Mouse (Mus musculus) forebrain, embryonic 10.5 days (tissue): ENCODE measurements around the gene Mslnl. TPM values are rescaled to one million over a fixed set of nuclear protein-coding genes. Genes with fewer than 3 reads are reported as not detected.

Source experiments
- DNase-seq: peaks from one replicate; pipeline ENCODE4 v3.0.0-alpha.2; 2017; ENCODE audit warnings: low spot score; ENCODE audit errors: extremely low spot score
- H3K27ac ChIP-seq: fragments of 300-500 bp; sonication (generic); 2 replicates; pipeline ENCODE4 v1.5.1; 2016; ENCODE audit warnings: mild to moderate bottlenecking
- H3K27me3 ChIP-seq: fragments of 300-500 bp; sonication (generic); 2 replicates; pipeline ENCODE4 v1.6.1; 2016; ENCODE audit warnings: mild to moderate bottlenecking; ENCODE audit not compliant: poor library complexity, severe bottlenecking
- H3K36me3 ChIP-seq: fragments of 300-500 bp; sonication (generic); replicated peaks from 2 replicates; pipeline ENCODE4 v1.6.1; 2016; ENCODE audit warnings: mild to moderate bottlenecking, moderate library complexity
- H3K4me1 ChIP-seq: fragments of 300-500 bp; sonication (generic); 2 replicates; pipeline ENCODE4 v1.6.1; 2016
- H3K4me3 ChIP-seq: fragments of 300-500 bp; sonication (generic); 2 replicates; pipeline ENCODE4 v1.5.1; 2016; ENCODE audit warnings: mild to moderate bottlenecking, moderate library complexity
- H3K9me3 ChIP-seq: fragments of 300-500 bp; sonication (generic); 2 replicates; pipeline ENCODE4 v1.6.1; 2016; ENCODE audit warnings: mild to moderate bottlenecking, moderate library complexity
- WGBS: fragments of 180-500 bp; shearing (Covaris S2); methylation state at CpG from one replicate; pipeline ENCODE4 v1.1.7; 2016; 5-methylcytosine and 5-hydroxymethylcytosine counted together
- polyA plus RNA-seq: library from polyadenylated mRNA; unstranded; fragments of >200 nt; fragmentation: Nextera tagmentation; extraction: Ambion mirVana; gene quantifications from 2 replicates; pipeline ENCODE4 v1.2.1, GENCODE M21; 2016

The Mslnl gene
- not detected in 2 replicates for polyA plus RNA-seq

GRCm38 (mm10) chr17:25735745-25736144 is at the start of gene Mslnl:
Gene Mslnl (plus strand): TSS chr17:25736042.
- no peaks in the 10 kb centered on the region for H3K9me3 ChIP-seq
- H3K4me1 ChIP-seq = peaks cover 4% of the 10 kb centered on the region
- no peaks in the 10 kb centered on the region for H3K27me3 ChIP-seq
- peaks cover 5% of the 10 kb centered on the region for H3K36me3 ChIP-seq
- H3K4me3 ChIP-seq = no peak within 1 kb of the TSS
- no peak for DNase-seq
- H3K27ac ChIP-seq = no peak within 1 kb of the TSS
- WGBS = 83% methylated on average over 3 of the region's 3 CpGs

DNA sequence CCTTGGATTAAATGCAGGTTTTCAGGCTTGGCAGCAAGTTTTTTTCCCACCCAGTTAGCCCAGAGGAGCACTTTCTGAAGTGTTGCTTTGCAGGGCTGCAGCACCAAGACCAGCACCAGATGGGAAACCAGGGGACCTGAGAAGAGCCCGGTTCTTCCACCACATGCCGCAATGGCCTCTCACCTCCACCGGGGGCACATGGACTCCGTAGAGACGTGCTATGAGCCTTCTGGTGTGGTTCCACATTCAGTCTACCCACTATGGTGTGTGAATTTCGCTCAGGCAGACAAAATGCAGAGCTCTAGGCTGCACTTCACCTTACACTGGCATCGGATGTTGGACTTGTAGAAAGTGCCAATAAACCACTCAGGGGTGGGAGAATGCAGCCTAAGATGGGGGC is 49.5 kb upstream of the Mslnl start:
- Histone ChIP-seq H3K4me1 (peaks cover 19% of the 10 kb centered on the region), H3K27ac (no peak overlapping the region), H3K36me3 (no peaks in the 10 kb centered on the region), H3K4me3 (no peak overlapping the region), H3K27me3 (peaks cover 14% of the 10 kb centered on the region), H3K9me3 (no peaks in the 10 kb centered on the region)
- DNase-seq = peak; percentile 40
- 51% methylated on average over 7 of the region's 7 CpGs for WGBS

DNA sequence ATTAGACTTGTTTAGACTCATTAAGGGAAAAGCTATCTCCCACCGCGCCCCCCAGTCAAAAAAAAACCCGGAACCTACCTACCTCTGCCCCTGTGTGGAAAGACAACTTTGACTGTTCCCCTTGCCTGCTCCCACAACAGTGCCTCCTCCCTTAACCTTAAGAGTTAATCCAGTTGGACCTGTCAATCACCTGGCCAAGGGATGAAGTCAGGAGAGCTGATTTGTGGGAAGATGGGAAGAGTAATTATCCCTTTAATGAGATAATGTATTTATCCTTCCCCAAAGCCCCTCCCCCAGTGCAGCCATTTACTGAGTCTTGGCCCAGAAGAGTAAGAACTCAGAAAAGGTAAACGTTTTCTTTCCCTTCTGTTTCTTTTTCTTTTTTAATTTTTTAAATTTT is 46.9 kb upstream of the Mslnl start:
- WGBS = 79% methylated on average over 4 of the region's 4 CpGs
- Histone ChIP-seq H3K9me3 (no peaks in the 10 kb centered on the region), H3K36me3 (no peaks in the 10 kb centered on the region), H3K27me3 (peaks cover 12% of the 10 kb centered on the region), H3K4me1 (peaks cover 19% of the 10 kb centered on the region), H3K27ac (no peak overlapping the region), H3K4me3 (no peak overlapping the region)
- DNase-seq = no peak

GRCm38 (mm10) chr17:25696263-25696662 is 39.6 kb upstream of the Mslnl start:
- H3K36me3 ChIP-seq = no peaks in the 10 kb centered on the region
- no peak for DNase-seq
- no peaks in the 10 kb centered on the region for H3K27me3 ChIP-seq
- peaks cover 7% of the 10 kb centered on the region for H3K4me1 ChIP-seq
- WGBS = 44% methylated on average over 1 of the region's 1 CpGs
- H3K9me3 ChIP-seq = no peaks in the 10 kb centered on the region
- H3K27ac ChIP-seq = peak overlapping the region; percentile 27
- no peak overlapping the region for H3K4me3 ChIP-seq

DNA sequence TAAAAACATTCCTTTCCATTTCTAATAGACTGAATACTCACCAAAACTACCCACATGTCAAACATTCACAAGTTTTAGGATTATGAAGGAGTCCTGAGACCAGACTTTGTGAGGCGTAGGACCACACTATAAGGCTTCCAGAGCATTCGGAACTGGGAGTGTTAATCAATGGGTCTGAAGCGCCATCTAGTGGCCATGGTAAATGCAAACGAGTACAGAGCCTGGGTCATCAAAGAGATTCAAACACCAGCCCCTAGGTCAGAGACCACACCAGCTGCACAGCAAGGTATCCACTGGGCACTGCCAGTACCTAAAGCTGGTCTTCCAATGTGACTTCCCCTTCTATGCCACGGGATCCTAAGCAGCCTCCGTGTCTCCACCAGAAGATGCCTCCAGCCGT is 37.4 kb upstream of the Mslnl start:
- 15% methylated on average over 7 of the region's 7 CpGs for WGBS
- no peaks in the 10 kb centered on the region for H3K36me3 ChIP-seq
- H3K9me3 ChIP-seq = no peaks in the 10 kb centered on the region
- peaks cover 7% of the 10 kb centered on the region for H3K4me1 ChIP-seq
- no peaks in the 10 kb centered on the region for H3K27me3 ChIP-seq
- no peak overlapping the region for H3K4me3 ChIP-seq
- peak; percentile 78 for DNase-seq
- H3K27ac ChIP-seq = no peak overlapping the region

DNA sequence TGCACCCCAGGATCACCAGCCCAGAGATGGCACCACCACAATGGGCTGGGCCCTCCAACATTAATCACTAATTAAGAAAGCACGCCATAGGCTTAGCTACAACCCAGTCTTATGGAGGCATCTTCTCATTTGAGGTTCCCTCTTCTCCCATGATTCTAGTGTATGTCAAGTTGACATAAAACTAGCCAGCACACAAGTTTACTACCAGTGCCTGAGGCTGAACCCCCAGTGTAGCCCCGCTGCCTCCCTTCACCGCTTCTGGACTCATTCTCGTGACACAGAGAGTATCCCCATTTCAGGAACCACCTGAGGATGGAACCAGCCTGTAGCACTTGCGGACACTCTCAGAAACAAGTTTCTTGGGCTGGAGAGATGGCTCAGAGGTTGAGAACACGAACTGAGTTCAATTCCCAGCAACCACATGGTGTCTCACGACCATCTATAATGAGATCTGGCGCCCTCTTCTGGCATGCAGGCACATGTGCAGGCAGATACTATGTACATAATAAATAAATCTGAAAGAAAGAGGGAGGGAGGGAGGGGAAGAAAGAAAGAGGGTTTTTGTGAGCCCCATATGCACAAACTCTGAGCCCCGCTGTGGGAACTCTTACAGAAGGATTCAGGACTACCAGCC is 34.9 kb upstream of the Mslnl start:
- no peak overlapping the region for H3K27ac ChIP-seq
- H3K4me1 ChIP-seq = peaks cover 7% of the 10 kb centered on the region
- no peaks in the 10 kb centered on the region for H3K36me3 ChIP-seq
- DNase-seq = no peak
- WGBS = 56% methylated on average over 9 of the region's 9 CpGs
- H3K4me3 ChIP-seq = no peak overlapping the region
- H3K27me3 ChIP-seq = no peaks in the 10 kb centered on the region
- H3K9me3 ChIP-seq = no peaks in the 10 kb centered on the region

DNA sequence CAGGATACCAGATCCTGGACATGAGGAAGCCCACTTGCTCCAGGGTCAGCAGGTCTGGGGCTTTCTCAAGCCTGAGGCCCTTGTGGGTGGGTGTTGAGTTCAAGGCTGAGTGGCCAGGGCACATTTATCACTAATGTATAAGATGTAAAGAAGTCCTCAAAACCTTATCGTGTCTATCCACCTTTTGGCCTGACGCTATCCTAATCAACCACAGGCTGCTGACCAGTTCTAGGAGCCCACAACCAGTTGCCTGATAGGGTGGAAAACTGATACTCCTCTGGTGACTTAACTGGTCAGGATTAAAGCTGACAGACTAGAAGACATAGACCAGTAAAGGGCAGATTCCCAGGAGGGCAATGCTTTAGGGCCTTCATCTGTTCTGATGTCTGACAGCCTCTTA is 25.8 kb upstream of the Mslnl start:
- no peaks in the 10 kb centered on the region; the same call in 1 of the 2 replicates for H3K9me3 ChIP-seq
- 94% methylated on average over 2 of the region's 2 CpGs for WGBS
- no peaks in the 10 kb centered on the region for H3K4me1 ChIP-seq
- H3K27me3 ChIP-seq = no peaks in the 10 kb centered on the region
- no peak overlapping the region for H3K4me3 ChIP-seq
- DNase-seq = no peak
- no peak overlapping the region for H3K27ac ChIP-seq
- H3K36me3 ChIP-seq = no peaks in the 10 kb centered on the region

GRCm38 (mm10) chr17:25711136-25711535 is 24.7 kb upstream of the Mslnl start:
- Histone ChIP-seq H3K27ac (no peak overlapping the region), H3K36me3 (no peaks in the 10 kb centered on the region), H3K4me3 (no peak overlapping the region), H3K4me1 (peaks cover 7% of the 10 kb centered on the region), H3K9me3 (no peaks in the 10 kb centered on the region; the same call in 1 of the 2 replicates), H3K27me3 (peaks cover 10% of the 10 kb centered on the region)
- DNase-seq = no peak
- 88% methylated on average over 4 of the region's 4 CpGs for WGBS

DNA sequence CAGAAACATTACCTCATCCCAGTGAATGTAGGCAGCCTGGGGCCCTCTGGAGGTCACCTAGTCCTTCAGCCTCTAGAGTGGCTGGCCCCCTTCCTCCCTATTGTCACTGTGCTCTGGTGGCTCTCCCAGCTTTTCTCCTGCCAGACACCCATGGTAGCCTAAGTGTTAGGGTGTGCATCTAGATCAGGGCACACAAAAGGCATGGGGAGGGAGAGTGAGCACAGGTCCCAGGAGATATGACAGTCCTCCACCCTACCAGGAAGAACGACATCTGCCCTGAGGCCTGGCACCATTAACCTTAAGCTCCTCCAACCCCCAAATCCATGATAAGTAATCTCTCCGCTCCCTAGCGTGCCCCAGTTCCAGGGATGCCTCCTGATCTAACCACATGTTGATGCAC is 20.2 kb upstream of the Mslnl start:
- Histone ChIP-seq H3K36me3 (peaks cover 24% of the 10 kb centered on the region), H3K27ac (no peak overlapping the region), H3K27me3 (peaks cover 43% of the 10 kb centered on the region), H3K9me3 (no peaks in the 10 kb centered on the region), H3K4me1 (peaks cover 30% of the 10 kb centered on the region), H3K4me3 (0 out of 2 replicates have a peak overlapping the region, but pooled peaks have one; percentile 5)
- WGBS = 58% methylated on average over 3 of the region's 3 CpGs
- no peak for DNase-seq

DNA sequence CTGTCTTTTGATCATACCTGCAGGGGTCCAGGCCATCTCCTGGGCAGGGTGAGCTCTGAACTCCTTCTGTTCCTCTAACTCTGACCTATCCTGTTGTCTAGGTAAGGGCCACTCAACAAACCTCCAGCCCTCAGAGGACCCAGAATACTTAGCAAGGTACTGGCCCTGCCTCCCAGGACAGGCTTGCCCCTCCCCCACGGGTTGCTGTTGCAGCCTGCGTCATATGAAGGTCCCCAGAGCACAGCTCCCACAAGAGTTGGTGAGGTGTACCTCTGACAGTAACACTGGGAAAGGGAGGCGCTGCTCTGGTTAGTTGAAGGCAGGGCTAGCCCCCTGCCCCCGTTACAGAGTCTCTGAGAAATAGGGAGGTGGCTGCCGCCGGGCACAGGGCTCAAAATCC is 19.7 kb upstream of the Mslnl start:
- 6% methylated on average over 6 of the region's 6 CpGs for WGBS
- no peak overlapping the region for H3K27ac ChIP-seq
- no peak for DNase-seq

GRCm38 (mm10) chr17:25716711-25717637 is 18.9 kb upstream of the Mslnl start, which contains the start of gene Gng13:
Gene Gng13 (plus strand): TSS chr17:25717171.
- peak; percentile 35 for DNase-seq
- WGBS = 2% methylated on average over 45 of the region's 45 CpGs
- H3K9me3 ChIP-seq = no peaks in the 10 kb centered on the region
- H3K27me3 ChIP-seq = peaks cover 43% of the 10 kb centered on the region
- H3K27ac ChIP-seq = peak within 1 kb of the TSS; percentile 1
- peak within 1 kb of the TSS; percentile 52 for H3K4me3 ChIP-seq
- H3K36me3 ChIP-seq = peaks cover 38% of the 10 kb centered on the region
- peaks cover 30% of the 10 kb centered on the region for H3K4me1 ChIP-seq

More for the DNA sequence above, 19.7 kb upstream of the Mslnl start:
- Histone ChIP-seq H3K4me1 (peaks cover 30% of the 10 kb centered on the region), H3K27me3 (peaks cover 43% of the 10 kb centered on the region), H3K36me3 (peaks cover 29% of the 10 kb centered on the region), H3K4me3 (0 out of 2 replicates have a peak overlapping the region, but pooled peaks have one; percentile 5), H3K9me3 (no peaks in the 10 kb centered on the region)

DNA sequence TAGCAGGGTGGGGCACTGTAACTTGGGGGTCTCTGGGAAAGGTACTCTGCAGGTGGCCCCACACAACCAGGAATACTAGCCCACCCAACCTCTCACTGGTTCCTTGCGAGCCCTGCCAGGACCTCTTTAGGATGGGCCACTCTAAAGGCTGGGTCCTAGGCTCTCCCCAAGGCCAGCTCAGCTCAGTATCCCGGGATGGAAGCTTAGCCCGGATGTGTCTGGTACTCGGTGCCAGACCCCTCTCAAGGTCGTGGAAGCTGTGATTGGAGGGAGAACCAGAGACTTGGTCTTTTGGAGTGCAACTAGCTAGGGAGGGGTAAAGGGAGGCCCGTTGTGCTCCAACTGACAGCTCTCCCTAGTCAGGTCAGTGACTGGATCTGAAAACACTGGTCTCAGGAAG is 18.2 kb upstream of the Mslnl start:
- Histone ChIP-seq H3K27ac (peak overlapping the region; percentile 1), H3K36me3 (peaks cover 45% of the 10 kb centered on the region), H3K4me3 (peak overlapping the region; percentile 52), H3K27me3 (peaks cover 43% of the 10 kb centered on the region), H3K9me3 (no peaks in the 10 kb centered on the region), H3K4me1 (peaks cover 30% of the 10 kb centered on the region)
- DNase-seq = no peak
- 10% methylated on average over 6 of the region's 6 CpGs for WGBS

- no peaks in the 10 kb centered on the region for H3K9me3 ChIP-seq
- DNase-seq = no peak
- H3K4me3 ChIP-seq = no peak overlapping the region
- peaks cover 40% of the 10 kb centered on the region for H3K4me1 ChIP-seq
- peaks cover 30% of the 10 kb centered on the region for H3K27me3 ChIP-seq
- 94% methylated on average over 5 of the region's 5 CpGs for WGBS
- peaks cover 78% of the 10 kb centered on the region for H3K36me3 ChIP-seq
- H3K27ac ChIP-seq = no peak overlapping the region
Observed at GRCm38 (mm10) chr17:25721476-25721875, 14.4 kb upstream of the Mslnl start.
